Mouse (Mus musculus): ENCODE data around the gene Dnttip1. TPM values are rescaled to one million over a fixed set of nuclear protein-coding genes. Genes with fewer than 3 reads are reported as not detected.

Gene Dnttip1
- polyA plus RNA-seq, 3 experiments from 2014 or later = 3.8 to 7.8 (median 5.0) TPM

- no peak for ATAC-seq
Measured at GRCm38 (mm10) chr2:164754800-164755199, 9.0 kb downstream of the Dnttip1 start.

DNA sequence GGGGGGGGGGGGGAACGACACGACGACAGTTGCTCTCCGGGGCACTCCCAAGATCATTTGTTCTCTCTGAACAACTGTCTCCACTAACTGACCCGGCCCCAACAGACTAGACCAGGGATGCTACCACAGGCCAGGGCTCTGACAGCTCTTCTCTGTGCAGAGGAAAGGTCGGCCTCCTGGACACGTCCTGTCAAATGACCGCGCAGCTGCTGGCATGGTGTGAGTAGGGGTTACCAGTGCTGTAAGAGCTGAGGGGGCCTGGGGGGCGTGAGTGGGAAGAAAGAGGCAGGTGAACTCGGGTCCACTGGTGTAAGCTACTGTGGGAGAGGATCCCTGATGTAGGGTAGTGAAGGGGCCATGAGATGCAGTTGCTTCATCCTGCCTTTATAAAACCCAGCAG, 12.1 kb downstream of the Dnttip1 start:
- ATAC-seq = no peak

DNA sequence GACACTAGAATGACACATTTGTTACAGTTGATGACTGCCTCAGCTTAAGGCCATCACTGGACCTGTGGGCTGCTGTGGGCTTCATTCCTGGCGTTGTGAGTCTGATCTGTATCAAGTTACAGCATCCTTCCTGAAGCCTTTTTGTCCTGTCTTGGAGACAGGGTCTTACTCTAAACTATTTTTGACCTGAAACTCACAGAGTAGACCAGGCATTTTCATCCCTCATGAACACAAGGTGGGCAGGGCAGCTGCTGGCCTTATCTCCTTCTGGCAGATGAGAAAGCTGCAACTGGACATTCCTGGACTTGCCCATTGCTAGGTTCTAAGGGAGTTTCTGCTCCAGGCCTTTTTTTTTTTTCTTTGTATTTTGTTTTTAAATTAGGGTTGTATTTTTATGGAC, 12.9 kb downstream of the Dnttip1 start:
- ATAC-seq = no peak

GRCm38 (mm10) chr2:164760059-164760833, 14.5 kb downstream of the Dnttip1 start:
- ATAC-seq = no peak

- ATAC-seq = no peak
Measured at GRCm38 (mm10) chr2:164761502-164761901, 15.7 kb downstream of the Dnttip1 start.

DNA sequence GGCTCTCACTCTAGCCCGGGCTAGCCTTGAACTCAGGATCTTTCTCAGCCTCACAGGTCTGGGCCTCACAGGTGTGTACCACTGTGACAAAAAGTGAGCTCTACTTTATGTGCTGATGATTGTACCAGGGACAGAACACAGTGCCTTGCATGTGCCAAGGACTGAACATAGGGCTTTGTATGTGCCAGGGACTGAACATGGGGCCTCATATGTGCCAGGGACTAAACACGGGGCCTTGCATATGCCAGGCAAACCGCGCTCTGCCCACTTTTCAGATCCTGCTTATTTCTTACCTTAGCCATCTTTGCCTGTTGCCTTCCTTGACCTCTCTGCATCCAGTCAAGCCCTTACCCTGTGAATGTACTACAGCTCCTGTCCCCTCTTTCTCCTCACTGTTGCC, 16.2 kb downstream of the Dnttip1 start:
- ATAC-seq = no peak

- no peak for ATAC-seq
Measured at GRCm38 (mm10) chr2:164762593-164762992, 16.8 kb downstream of the Dnttip1 start.

DNA sequence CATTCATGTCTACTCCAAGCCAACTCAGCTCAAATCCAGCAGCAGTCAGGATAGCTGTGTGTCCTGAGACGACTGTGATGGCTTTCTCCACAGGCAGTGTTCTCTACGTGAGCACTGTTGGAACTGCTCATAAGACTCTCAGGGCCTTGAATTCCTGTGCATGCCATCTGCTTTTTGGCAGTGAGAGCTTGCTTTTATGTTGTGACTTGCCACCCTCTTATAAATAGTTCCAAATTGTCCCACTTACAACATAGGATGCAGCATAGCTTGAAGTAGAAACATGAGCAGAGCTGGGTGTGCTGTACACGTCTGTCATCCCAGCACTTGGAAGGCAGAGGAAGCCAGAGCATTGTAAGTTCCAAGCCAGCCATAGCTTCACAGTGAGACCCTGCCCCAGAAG, 20.1 kb downstream of the Dnttip1 start:
- no peak for ATAC-seq

GRCm38 (mm10) chr2:164767812-164768540, 22.2 kb downstream of the Dnttip1 start:
- no peak for ATAC-seq

- ATAC-seq = peak; percentile 100
Measured at GRCm38 (mm10) chr2:164769258-164770037, 23.7 kb downstream of the Dnttip1 start, which contains the start of gene Ube2c. Ube2c (plus strand) TSS chr2:164769898.

- no peak for ATAC-seq
Measured at GRCm38 (mm10) chr2:164770279-164770678, 24.5 kb downstream of the Dnttip1 start.

DNA sequence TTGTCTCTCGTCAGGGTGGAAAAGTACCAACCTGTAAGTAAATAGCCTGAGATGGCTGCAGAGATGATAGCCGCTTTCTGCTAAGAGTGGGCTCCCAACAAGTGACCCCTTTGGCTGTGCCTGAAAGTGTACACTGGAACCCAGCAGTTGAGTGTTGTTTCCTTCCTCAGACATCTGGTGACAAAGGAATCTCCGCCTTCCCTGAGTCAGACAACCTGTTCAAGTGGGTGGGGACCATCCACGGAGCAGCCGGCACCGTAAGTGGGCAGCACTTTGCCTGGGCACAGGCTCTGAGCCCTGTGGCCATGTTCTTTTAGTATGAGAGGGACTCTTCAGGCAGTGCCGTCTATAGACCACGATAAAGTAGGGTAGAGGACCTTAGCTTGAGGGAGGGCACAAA, 25.3 kb downstream of the Dnttip1 start:
- ATAC-seq = no peak

DNA sequence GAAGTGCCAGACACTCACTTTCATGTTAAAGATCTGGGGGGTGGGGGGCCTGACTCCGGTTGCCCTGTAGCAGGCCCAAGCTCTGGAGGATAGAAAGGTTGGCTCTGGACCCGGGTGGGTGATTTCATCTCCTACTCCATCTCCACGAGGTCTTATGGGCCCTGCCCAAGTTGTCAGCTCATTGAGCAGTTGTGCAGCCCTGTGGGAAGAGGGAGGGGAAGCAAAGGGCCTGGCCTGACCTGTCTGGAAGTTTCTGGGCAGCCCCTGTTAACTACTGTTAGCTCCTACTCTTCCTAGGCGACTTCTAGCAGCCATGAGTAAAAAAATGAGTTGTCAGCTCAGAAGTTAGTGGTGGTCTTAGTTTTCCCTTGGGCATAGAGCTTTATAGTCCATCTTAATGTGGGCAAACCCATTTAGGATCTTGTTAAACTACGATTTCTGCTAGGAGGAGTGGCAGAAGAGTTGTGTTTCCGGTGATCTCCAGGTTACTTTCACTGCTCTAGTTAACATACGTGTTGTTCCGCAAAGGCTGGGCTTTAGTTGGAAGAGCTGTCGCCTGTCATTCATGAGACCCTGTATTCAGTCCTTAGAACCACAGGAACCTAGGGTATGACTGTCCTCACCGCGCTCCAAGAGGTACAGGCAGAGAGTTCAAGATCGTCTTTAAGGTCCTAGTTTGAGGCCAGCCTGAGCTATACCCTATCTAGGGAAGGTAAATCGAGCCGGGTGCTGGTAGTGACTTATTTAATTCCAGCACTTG, 27.6 kb downstream of the Dnttip1 start:
- no peak for ATAC-seq

DNA sequence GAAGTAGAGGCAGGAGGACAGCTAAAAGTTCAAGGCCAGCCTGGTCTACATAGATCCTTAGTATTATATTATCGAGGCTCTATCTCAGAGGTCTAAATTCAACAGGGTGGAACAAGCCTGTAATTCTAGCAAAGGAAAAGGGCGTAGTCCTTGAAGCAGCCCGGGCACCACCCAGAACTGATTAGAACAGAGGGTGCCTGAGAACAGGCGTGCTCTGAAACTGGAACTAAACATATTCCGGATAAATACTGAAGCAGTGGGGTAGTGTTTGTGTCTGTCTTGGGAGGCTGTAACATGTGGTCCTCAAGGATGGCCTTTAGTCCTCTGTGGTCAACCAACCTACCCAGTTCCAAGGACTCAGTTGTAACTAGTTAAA, 28.2 kb downstream of the Dnttip1 start:
- ATAC-seq = no peak

DNA sequence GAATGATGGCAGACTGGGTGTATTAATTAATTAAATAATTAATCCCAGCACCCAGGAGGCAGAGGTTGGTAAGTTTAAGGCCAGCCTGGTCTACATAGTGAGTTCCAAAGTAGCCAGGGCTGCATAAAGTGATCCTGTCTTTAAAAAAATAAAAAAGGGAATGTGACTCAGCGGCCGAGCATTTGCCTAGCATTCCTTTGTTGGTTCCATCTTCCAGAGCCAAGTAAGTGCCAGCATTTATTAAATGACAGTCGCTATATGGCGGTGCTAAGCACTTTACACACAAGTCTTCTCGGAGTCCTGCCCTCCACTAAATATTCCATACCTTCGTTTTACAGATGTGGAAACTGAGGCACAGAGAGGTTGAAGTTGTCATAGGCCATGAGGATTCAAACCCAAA, 30.3 kb downstream of the Dnttip1 start:
- no peak for ATAC-seq

DNA sequence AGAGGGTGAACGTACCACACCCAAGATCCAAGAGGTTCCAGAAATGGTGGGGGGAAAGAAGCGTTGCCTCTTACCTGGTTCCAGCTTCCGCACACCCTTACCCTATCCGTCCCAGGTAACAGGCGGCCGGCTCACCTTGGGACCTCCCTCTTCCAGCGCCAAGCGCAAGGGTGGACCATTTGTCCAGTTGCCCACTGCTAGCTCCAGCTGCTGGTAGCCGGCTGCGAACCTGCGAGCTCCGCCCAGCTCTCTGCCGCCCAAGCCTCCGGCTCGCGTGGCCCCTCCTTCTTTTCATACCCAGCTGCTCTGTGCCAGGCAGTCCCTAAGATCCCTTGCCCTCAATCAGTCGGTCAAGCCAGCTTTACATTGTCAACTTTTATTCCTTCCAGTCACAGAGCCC, 31.0 kb downstream of the Dnttip1 start:
- no peak for ATAC-seq

- ATAC-seq = no peak
Measured at GRCm38 (mm10) chr2:164777246-164778014, 31.6 kb downstream of the Dnttip1 start.

DNA sequence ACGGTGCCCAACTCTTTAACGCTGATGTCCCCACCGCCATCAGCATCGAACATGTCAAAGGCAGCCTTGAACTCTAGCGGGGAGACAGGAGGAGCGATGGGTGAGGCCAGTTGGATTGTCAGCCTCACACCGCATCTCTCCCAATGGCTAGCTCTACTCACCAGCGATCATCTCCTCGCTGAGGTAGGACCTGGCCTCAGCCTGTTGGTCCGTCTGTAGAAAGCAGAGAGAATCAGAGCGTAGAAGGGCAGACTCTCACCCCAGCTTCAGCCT, 32.2 kb downstream of the Dnttip1 start:
- ATAC-seq = no peak

- no peak for ATAC-seq
Measured at GRCm38 (mm10) chr2:164778809-164779208, 33.0 kb downstream of the Dnttip1 start.

DNA sequence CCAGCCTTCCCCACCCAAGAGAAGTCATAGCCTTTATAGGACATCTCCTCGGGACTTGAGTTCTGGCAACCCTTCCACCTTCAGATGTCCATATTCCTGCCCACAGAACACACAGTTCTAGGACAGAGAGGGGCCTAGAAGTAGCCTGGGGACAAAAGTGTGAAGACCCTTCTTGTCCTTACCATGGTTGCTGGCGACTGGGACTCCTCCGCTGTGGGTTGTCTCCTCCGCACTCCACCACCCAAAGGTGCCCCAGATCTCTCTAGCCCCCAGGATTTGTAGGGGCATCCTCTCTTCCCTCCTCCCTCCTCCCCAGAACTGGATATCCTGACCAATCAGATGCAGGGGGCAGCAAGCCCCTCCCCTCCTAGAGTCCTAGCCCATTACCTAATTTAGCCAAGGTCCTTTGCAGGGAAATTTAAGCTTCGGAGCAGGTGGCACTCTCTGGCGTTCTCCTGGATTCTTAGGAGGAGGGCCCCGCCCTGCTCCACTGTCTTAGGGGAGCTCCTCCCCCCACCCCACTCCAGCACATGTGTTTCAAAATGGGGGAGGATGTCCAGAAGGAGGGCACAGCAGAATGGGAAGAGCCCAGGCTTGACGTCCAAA, 33.8 kb downstream of the Dnttip1 start, which contains the start of gene Tnnc2:
Gene Tnnc2 (minus strand): TSS at position 487 of the 606 bp plus-strand sequence.
- no peak for ATAC-seq

DNA sequence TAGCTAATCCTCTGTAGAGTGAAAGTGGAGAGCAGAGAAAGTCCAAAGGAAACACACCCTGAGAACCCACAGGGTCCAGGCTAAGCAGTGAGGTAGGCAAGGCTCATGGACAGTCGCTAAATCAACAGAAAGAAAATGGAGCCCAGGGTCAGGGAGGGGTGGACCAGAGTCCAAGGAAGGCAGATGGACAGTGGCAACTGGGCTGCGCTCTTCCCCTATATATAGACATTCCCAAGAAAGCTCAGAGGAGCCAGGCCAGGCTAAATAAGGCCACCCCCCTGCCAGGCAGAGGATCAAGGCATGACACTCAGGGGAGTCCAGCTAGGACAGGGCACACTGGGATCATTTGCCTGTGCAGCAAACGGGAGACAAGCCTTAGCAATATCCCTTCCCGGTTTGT, 36.1 kb downstream of the Dnttip1 start:
- ATAC-seq = no peak
